Mouse (Mus musculus): ENCODE measurements at regions not wholly inside any gene's neighbourhood (a gene's known extent, or its start where the extent isn't known, plus 50 kb on each side); places are given as distances from the start of the nearest gene placed in this dataset.

DNA sequence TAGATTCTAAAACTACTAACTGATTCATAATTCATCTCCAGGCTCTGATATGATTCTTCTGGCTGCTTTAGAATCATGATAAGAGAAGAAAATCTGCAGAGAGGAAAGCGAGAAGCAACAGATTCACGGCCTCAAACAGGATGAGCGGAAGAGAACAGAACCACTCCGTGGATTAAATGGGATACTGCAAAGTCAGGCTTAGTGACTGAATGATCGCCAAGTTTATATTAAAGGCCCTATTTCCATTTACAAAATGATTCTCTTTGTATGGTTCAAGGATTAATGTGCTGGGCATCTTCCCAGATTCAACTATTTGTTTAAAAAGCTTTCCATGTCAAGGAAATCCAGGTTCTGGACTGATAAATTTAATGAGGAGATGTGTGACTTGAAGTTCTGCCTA, 238.5 kb upstream of the Pik3r1 start:
- Histone ChIP-seq H3K9me3 (replicated peaks; ENCODE audit: control insufficient read depth, low read length) (no peaks in the 10 kb centered on the region), H3K4me2 (no peak overlapping the region), H3K27me3 (ENCODE audit: control insufficient read depth, insufficient read depth, low read length) (no peaks in the 10 kb centered on the region), H3K27ac (ENCODE audit: low read depth, low read length) (no peak overlapping the region), H3K9ac (ENCODE audit: low read depth, low read length) (no peak overlapping the region), H3K36me3 (ENCODE audit: control insufficient read depth, insufficient read depth, low read length) (no peaks in the 10 kb centered on the region), H3K4me3 (ENCODE audit: low read depth, low read length) (no peak overlapping the region), H3K4me1 (ENCODE audit: control insufficient read depth, insufficient read depth, low read length) (no peaks in the 10 kb centered on the region)
- ATAC-seq (replicated peaks; ENCODE audit: insufficient number of reproducible peaks, low FRiP score, low TSS enrichment): no peak
- WGBS (ENCODE audit: insufficient replicate concordance): 85% methylated on average over 5 of the region's 5 CpGs

DNA sequence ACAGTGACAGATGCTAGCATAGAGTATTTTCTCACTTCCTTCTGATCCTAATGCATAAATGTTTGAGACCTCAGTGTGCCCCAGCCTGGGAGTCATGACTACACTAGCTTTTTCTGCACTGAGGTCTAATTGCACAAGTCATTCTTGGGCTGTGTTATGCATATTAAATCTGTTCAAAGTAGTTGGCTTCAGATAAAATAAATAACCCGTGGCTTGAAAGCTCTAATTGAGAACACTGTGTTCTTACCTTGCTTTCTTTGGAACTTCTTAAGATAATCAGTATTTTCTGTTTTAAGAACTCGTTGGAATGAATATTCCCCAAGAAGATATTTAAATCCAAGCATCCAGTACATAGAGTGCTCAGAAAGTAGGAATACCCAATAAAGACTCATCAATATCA, 243.9 kb upstream of the Pik3r1 start:
- H3K27ac ChIP-seq (ENCODE audit: low read depth, low read length): no peak overlapping the region
- no peaks in the 10 kb centered on the region for H3K9me3 ChIP-seq (replicated peaks; ENCODE audit: control insufficient read depth, low read length)
- WGBS (ENCODE audit: insufficient replicate concordance): 62% methylated on average over 2 of the region's 2 CpGs
- H3K36me3 ChIP-seq (ENCODE audit: control insufficient read depth, insufficient read depth, low read length): no peaks in the 10 kb centered on the region
- no peak overlapping the region for H3K9ac ChIP-seq (ENCODE audit: low read depth, low read length)
- no peaks in the 10 kb centered on the region for H3K27me3 ChIP-seq (ENCODE audit: control insufficient read depth, insufficient read depth, low read length)
- no peak for ATAC-seq (replicated peaks; ENCODE audit: insufficient number of reproducible peaks, low FRiP score, low TSS enrichment)
- H3K4me3 ChIP-seq (ENCODE audit: low read depth, low read length): no peak overlapping the region
- no peak overlapping the region for H3K4me2 ChIP-seq
- no peaks in the 10 kb centered on the region for H3K4me1 ChIP-seq (ENCODE audit: control insufficient read depth, insufficient read depth, low read length)

DNA sequence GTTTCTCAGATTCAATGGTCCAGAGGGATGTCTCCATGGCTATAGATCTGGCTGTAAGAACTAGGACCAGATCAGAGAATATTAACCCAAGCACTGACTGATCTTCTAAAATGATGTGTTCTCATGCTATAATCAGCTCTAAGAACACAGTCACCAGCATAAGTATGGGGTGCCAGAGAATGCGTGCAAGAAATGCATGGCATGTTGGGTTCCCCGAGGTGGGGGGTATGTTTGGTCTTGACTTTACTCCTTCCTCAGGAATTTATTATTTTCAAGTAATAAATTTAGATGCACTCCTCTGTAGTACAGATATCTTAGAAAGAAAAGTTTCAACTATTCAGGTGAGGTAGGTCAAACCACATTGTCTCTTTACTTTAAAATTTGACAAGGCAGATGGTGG, 246.5 kb upstream of the Pik3r1 start:
- no peaks in the 10 kb centered on the region for H3K36me3 ChIP-seq (ENCODE audit: control insufficient read depth, insufficient read depth, low read length)

DNA sequence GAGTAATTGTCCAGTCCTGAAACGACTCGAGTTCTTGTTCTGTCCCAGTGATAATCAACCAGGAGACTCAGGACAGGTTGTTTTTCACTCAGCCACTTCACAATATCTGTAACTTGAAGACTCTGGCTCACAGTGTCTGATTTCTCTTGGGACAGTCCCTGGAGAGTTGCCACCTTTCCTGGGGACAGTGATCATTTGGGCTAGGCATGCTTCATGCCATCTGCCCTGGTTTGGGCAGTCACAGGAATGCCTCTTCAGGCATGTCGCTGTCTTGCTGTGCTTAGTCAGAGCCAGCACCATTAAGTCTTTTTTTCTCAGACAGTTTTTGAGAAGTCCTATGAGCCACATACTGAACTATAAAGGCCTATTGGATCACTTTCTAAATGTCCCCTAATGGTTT, 246.9 kb upstream of the Pik3r1 start:
- H3K36me3 ChIP-seq (ENCODE audit: control insufficient read depth, insufficient read depth, low read length): no peaks in the 10 kb centered on the region
- H3K9ac ChIP-seq (ENCODE audit: low read depth, low read length): no peak overlapping the region
- H3K27ac ChIP-seq (ENCODE audit: low read depth, low read length): no peak overlapping the region
- 69% methylated on average over 3 of the region's 3 CpGs for WGBS (ENCODE audit: insufficient replicate concordance)
- no peak overlapping the region for H3K4me3 ChIP-seq (ENCODE audit: low read depth, low read length)
- no peak for ATAC-seq (replicated peaks; ENCODE audit: insufficient number of reproducible peaks, low FRiP score, low TSS enrichment)
- H3K9me3 ChIP-seq (replicated peaks; ENCODE audit: control insufficient read depth, low read length): no peaks in the 10 kb centered on the region
- H3K4me1 ChIP-seq (ENCODE audit: control insufficient read depth, insufficient read depth, low read length): no peaks in the 10 kb centered on the region
- no peaks in the 10 kb centered on the region for H3K27me3 ChIP-seq (ENCODE audit: control insufficient read depth, insufficient read depth, low read length)
- H3K4me2 ChIP-seq: no peak overlapping the region

More for the DNA sequence above, 246.5 kb upstream of the Pik3r1 start:
- no peak overlapping the region for H3K27ac ChIP-seq (ENCODE audit: low read depth, low read length)
- H3K4me3 ChIP-seq (ENCODE audit: low read depth, low read length): no peak overlapping the region
- no peaks in the 10 kb centered on the region for H3K27me3 ChIP-seq (ENCODE audit: control insufficient read depth, insufficient read depth, low read length)
- H3K9me3 ChIP-seq (replicated peaks; ENCODE audit: control insufficient read depth, low read length): no peaks in the 10 kb centered on the region
- WGBS (ENCODE audit: insufficient replicate concordance): 81% methylated on average over 2 of the region's 2 CpGs
- no peak overlapping the region for H3K4me2 ChIP-seq
- no peak overlapping the region for H3K9ac ChIP-seq (ENCODE audit: low read depth, low read length)
- ATAC-seq (replicated peaks; ENCODE audit: insufficient number of reproducible peaks, low FRiP score, low TSS enrichment): no peak
- H3K4me1 ChIP-seq (ENCODE audit: control insufficient read depth, insufficient read depth, low read length): no peaks in the 10 kb centered on the region

DNA sequence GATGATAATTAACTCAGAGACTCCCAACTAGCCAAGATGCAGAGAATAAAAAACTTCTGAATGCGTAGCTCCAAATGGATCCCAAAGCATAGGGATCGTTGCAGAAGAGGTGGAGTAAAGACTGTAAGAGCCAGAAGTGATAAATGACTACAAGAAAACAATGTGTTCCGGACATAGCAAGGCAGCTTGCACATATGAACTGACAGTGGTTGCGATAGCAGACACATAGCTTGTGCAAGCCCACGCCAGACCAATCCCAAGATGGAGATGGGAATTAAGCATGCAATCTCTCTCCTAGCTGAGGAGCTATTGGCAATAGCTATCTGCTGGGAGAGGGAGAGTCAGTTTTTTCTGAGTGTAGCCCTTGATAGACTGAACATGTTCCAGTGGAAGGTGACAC, 248.5 kb upstream of the Pik3r1 start:
- H3K27ac ChIP-seq (ENCODE audit: low read depth, low read length): no peak overlapping the region
- WGBS (ENCODE audit: insufficient replicate concordance): 84% methylated on average over 5 of the region's 5 CpGs
- H3K9me3 ChIP-seq (replicated peaks; ENCODE audit: control insufficient read depth, low read length): no peaks in the 10 kb centered on the region
- no peaks in the 10 kb centered on the region for H3K36me3 ChIP-seq (ENCODE audit: control insufficient read depth, insufficient read depth, low read length)
- no peak overlapping the region for H3K4me3 ChIP-seq (ENCODE audit: low read depth, low read length)
- no peak overlapping the region for H3K9ac ChIP-seq (ENCODE audit: low read depth, low read length)
- H3K4me1 ChIP-seq (ENCODE audit: control insufficient read depth, insufficient read depth, low read length): no peaks in the 10 kb centered on the region
- no peak for ATAC-seq (replicated peaks; ENCODE audit: insufficient number of reproducible peaks, low FRiP score, low TSS enrichment)
- H3K27me3 ChIP-seq (ENCODE audit: control insufficient read depth, insufficient read depth, low read length): no peaks in the 10 kb centered on the region
- H3K4me2 ChIP-seq: no peak overlapping the region

DNA sequence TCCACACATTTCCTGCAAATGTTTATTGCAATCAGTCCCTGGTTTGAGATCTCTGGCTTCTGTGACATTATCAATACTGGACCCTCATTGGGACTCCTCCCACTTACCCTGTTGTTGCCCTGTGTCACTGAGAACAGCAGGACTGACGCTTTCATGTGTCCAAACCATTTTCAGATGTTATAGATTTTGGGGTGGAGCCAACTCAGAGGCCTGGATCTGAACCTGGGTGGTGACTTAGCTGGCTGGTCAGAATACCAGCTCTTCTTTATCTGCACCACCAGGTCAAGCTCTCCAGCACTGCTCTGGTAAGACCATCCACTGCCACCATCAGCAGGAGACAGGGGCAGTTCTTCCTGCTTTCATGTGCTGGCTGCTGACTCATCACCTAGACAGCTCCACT, 254.3 kb upstream of the Pik3r1 start:
- no peaks in the 10 kb centered on the region for H3K27me3 ChIP-seq (ENCODE audit: control insufficient read depth, insufficient read depth, low read length)
- H3K27ac ChIP-seq (ENCODE audit: low read depth, low read length): no peak overlapping the region
- no peak for ATAC-seq (replicated peaks; ENCODE audit: insufficient number of reproducible peaks, low FRiP score, low TSS enrichment)
- no peak overlapping the region for H3K4me2 ChIP-seq
- 69% methylated on average over 1 of the region's 1 CpGs for WGBS (ENCODE audit: insufficient replicate concordance)
- no peaks in the 10 kb centered on the region for H3K9me3 ChIP-seq (replicated peaks; ENCODE audit: control insufficient read depth, low read length)
- H3K9ac ChIP-seq (ENCODE audit: low read depth, low read length): no peak overlapping the region
- H3K36me3 ChIP-seq (ENCODE audit: control insufficient read depth, insufficient read depth, low read length): no peaks in the 10 kb centered on the region
- no peaks in the 10 kb centered on the region for H3K4me1 ChIP-seq (ENCODE audit: control insufficient read depth, insufficient read depth, low read length)
- no peak overlapping the region for H3K4me3 ChIP-seq (ENCODE audit: low read depth, low read length)

DNA sequence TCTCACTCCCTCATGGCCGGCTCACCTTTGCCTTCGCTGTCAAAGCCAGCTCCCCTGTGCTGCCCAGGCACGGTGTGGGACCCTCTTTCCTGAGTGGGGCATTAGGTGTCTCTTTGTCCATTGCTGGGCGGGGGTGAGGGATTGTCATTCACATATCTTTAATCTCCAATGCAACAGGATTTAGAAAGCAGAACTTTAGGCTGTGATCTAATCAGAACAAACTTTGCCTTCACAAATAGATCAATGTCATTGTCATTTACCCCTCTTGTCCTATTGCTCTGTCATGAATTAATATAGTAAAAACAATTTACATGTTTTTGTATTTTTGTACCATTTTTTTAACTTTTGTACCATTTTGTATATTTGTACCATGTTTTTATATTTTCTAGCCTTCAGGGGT, 254.7 kb upstream of the Pik3r1 start:
- H3K4me2 ChIP-seq: no peak overlapping the region
- no peaks in the 10 kb centered on the region for H3K9me3 ChIP-seq (replicated peaks; ENCODE audit: control insufficient read depth, low read length)
- ATAC-seq (replicated peaks; ENCODE audit: insufficient number of reproducible peaks, low FRiP score, low TSS enrichment): no peak
- H3K27me3 ChIP-seq (ENCODE audit: control insufficient read depth, insufficient read depth, low read length): no peaks in the 10 kb centered on the region
- H3K36me3 ChIP-seq (ENCODE audit: control insufficient read depth, insufficient read depth, low read length): no peaks in the 10 kb centered on the region
- H3K9ac ChIP-seq (ENCODE audit: low read depth, low read length): no peak overlapping the region
- H3K4me1 ChIP-seq (ENCODE audit: control insufficient read depth, insufficient read depth, low read length): no peaks in the 10 kb centered on the region
- no peak overlapping the region for H3K4me3 ChIP-seq (ENCODE audit: low read depth, low read length)
- 82% methylated on average over 4 of the region's 4 CpGs for WGBS (ENCODE audit: insufficient replicate concordance)
- no peak overlapping the region for H3K27ac ChIP-seq (ENCODE audit: low read depth, low read length)

DNA sequence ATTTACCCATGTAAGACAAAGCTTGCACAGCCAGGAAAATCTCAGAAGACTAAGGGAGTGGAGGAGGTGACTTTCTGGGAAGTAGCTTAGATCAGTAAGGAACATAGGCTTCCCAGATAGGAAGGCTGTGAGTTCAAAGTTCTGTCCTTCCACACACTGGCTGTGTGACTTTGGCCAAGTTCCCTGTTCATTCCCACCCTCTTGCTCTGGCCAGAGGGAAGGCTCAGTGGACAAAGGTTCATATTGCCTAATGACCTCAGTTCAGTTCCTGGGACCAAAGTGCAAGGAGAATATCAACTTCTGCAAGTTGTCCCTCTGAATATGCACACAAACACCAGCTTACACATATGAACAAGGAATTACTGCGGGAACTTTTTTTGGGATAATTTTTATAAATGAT, 255.6 kb upstream of the Pik3r1 start:
- 95% methylated on average over 1 of the region's 1 CpGs for WGBS (ENCODE audit: insufficient replicate concordance)

DNA sequence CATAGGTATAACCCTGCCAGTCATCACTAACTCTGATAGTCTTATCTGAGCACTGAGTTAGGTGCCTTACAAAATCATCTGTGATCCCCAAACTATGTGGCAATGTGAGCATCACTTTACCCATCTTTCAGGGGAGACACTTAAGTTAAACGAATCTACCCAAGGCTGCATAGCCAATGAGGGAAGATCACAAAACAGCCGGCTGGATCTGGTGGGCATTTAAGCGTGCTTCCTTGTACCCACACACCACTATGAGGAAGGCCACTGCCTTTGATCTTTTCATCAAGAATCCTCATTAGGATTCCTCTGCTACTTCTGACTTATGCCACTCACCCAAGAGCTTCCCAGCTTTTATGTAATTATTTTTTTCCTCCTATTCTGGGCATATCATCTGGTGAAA, 257.1 kb upstream of the Pik3r1 start:
- WGBS (ENCODE audit: insufficient replicate concordance): 82% methylated on average over 3 of the region's 3 CpGs
- H3K27me3 ChIP-seq (ENCODE audit: control insufficient read depth, insufficient read depth, low read length): no peaks in the 10 kb centered on the region
- no peaks in the 10 kb centered on the region for H3K4me1 ChIP-seq (ENCODE audit: control insufficient read depth, insufficient read depth, low read length)
- no peak overlapping the region for H3K4me2 ChIP-seq
- H3K36me3 ChIP-seq (ENCODE audit: control insufficient read depth, insufficient read depth, low read length): no peaks in the 10 kb centered on the region
- no peak for ATAC-seq (replicated peaks; ENCODE audit: insufficient number of reproducible peaks, low FRiP score, low TSS enrichment)
- no peaks in the 10 kb centered on the region for H3K9me3 ChIP-seq (replicated peaks; ENCODE audit: control insufficient read depth, low read length)
- H3K4me3 ChIP-seq (ENCODE audit: low read depth, low read length): no peak overlapping the region
- no peak overlapping the region for H3K27ac ChIP-seq (ENCODE audit: low read depth, low read length)
- no peak overlapping the region for H3K9ac ChIP-seq (ENCODE audit: low read depth, low read length)

More for the DNA sequence above, 255.6 kb upstream of the Pik3r1 start:
- no peak for ATAC-seq (replicated peaks; ENCODE audit: insufficient number of reproducible peaks, low FRiP score, low TSS enrichment)
- no peak overlapping the region for H3K9ac ChIP-seq (ENCODE audit: low read depth, low read length)
- H3K36me3 ChIP-seq (ENCODE audit: control insufficient read depth, insufficient read depth, low read length): no peaks in the 10 kb centered on the region
- H3K4me2 ChIP-seq: no peak overlapping the region
- H3K4me3 ChIP-seq (ENCODE audit: low read depth, low read length): no peak overlapping the region
- no peaks in the 10 kb centered on the region for H3K4me1 ChIP-seq (ENCODE audit: control insufficient read depth, insufficient read depth, low read length)
- H3K27me3 ChIP-seq (ENCODE audit: control insufficient read depth, insufficient read depth, low read length): no peaks in the 10 kb centered on the region
- no peak overlapping the region for H3K27ac ChIP-seq (ENCODE audit: low read depth, low read length)
- no peaks in the 10 kb centered on the region for H3K9me3 ChIP-seq (replicated peaks; ENCODE audit: control insufficient read depth, low read length)
